Mouse (Mus musculus): Measurements from ENCODE around the gene Abcc1.

The Abcc1 gene

DNA sequence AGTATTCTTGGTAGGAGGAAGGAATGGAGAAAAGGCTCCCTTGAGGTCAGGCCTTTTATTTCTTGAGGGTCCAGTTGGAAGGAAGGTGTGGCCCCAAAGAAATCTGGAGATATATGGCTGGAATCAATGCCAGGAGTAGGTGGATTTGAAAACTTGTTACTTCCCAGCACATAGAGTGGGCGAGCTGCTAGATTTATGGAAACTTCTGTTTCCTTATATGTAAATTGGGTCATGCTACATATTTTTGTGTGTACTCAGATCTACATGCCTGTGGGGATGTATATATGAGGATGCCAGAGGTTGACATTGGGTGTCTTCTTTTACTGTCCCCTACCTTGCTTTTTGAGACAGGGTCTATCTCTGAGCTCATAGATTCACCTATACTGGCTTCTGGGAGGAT lies 14.6 kb downstream of the Abcc1 start:
- in situ Hi-C loops (cut with MboI, MseI), result no loop called here

DNA sequence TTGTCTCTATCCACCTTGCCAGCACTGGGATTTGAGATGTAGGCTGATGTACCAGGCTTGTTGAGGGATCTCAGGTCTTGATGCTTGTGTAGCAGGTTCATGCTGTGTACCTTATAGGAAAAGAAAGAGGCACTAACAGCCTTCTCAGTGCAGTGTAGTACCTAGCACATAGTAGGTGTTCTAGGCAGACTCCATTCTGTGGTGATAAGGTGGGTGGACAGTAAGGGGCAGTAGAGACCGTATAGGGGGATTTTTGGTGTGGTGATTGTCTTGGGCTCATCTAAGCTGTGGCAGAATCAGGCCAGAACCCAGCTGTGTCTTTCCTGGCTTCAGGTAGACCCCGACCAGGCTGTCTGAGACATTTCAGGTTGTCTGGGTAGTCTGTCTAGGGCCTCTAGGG lies 15.0 kb downstream of the Abcc1 start:
- in situ Hi-C loops (cut with MboI, MseI), result no loop called here

DNA sequence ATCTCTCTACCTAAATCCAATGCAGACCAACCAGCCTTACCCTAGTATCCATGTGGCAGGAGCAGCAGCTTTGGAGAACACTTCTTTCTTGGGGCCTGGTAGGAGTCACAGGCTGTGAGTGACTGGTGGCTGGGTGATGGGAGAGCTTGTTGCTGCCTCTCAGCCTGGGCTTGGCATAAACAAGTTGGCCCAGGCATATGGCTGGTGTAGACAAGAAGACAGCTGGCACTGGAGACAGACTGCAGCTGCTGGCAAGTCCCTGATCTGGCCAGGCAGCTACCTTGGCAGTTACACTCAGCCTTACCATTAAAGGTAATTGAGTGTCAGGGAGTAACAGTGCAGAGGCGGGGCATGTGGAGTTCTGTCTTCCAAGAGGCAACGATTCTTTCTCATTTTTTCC lies 16.0 kb downstream of the Abcc1 start:
- in situ Hi-C loops (cut with MboI, MseI), result no loop called here

DNA sequence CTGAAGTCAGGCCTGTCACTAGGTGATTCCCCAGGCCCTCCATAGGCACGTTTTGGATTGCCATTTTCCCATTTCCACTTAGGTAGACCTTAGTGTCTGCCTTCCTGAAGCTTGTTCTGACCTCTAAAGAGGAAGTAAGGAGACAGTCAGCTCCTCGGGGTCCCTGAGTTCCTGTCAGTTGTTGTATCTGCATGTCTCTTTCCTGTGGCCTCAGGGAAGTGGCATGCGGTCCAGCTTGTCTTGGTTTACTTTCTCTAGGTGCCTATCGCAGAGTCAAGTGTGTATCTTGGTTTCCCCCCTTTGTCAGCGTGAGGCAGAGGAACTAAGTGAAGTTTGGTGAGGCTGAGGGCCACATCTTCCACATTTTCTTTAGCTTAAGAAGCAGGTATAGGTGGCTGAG lies 17.3 kb downstream of the Abcc1 start:
- in situ Hi-C loops (cut with MboI, MseI), result no loop called here

DNA sequence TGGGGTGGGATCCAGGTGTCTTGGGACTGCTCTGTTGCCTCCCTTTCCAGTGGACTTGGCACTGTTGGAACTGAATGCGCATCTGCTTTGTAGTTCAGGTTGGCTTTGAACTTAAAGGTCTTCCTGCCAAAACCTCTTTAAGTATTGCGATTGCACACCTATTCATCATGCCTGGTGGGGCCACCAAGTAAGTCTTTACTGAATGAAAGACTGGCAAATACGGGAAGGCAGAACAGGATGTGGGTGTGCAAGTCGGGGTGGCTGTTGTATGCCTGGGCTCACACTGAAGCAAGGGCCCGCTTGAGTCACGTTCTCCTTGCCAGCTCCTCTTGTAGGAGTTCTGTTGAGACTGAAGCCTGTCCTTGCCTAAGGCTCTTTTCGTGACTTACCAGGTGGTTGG lies 18.5 kb downstream of the Abcc1 start:
- in situ Hi-C loops (cut with MboI, MseI), result no loop called here

DNA sequence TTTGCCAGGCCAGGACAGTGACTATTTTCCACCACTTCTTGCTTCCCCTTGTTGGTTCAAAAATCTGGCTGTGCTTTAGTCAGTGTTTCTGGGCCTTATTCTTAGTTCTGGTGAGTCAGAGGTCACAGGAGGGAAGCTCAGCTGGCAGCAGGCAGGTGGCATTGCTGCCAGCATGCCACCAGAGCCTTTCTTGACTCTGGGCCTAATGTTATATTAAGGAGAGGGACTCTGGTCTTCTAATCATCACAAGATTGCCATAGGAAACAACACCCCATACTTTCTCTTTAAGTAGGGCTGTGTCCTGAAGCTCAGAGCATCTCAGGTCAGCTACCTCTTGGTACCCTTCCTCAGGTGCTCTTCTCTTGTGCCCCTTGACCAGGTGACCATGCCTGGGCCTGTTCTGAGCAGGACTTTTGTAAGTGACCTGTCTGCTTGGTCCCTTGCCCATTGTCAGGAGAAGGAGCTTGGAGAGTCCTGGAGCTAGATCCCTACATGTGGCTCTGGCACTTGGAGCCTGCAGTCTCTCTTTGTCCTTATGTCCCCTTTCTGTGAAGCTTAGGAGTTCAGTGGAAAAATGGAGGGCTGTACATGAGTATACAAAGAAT lies 19.8 kb downstream of the Abcc1 start:
- in situ Hi-C loops (cut with MboI, MseI), result no loop called here

DNA sequence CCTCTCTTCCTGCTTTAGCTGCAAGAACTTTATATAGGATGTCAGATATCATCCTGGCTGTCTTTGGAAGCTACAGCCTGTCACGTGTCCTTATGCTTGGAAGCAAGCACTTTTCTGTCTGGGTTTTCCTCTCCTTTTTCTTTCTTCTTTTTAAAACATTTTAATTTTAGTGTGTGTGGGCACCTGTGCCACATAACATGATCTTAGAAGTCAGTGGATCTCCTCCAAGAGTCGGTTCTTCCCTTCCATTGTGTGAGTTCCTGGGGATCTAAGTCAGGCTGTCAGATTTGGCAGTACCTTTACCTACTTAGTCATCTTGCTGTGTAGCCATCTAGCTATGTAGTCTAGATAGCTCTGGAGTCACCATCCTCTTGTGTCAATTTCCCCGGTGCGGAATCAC lies 37.9 kb downstream of the Abcc1 start:
- in situ Hi-C loops (cut with MboI, MseI), result no loop called here

DNA sequence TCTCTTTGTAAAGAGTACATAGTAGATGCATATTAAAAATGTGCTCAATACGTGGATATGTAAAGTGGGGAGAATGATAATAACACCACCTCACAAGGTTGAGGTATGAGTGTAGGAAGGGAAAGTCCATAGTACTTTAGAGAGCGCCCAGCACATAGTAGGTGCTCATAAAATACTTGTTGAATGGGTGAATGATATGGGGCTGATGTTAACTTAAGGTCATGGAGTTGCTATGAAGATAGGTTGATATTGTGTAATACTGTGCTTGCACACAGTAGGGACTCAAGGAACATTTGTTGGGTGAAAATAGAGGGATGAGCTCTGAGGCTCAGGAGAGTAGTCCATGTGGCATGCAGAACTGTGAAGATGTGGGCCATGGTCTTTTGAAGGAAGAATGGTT lies 42.1 kb downstream of the Abcc1 start:
- in situ Hi-C loops (cut with MboI, MseI), result no loop called here

DNA sequence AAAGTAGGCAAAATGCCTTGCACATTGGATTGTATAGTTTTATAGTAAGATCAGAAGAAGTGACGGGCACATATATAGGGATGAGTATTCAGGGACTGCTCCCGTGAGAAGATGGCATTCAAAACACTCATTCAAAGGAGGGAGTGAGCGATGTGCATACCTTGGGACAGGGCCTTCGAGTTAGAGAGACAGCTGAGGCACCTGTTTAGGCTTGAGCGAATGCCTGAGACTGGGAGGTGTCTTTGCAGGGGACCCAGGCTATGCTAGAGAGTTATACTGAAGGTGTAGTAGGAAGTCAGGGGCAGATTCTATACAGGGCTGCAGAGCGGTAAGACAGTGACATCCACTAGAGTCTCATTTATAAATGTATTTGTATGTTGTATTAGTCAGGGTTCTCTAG lies 44.3 kb downstream of the Abcc1 start:
- in situ Hi-C loops (cut with MboI, MseI), result no loop called here

DNA sequence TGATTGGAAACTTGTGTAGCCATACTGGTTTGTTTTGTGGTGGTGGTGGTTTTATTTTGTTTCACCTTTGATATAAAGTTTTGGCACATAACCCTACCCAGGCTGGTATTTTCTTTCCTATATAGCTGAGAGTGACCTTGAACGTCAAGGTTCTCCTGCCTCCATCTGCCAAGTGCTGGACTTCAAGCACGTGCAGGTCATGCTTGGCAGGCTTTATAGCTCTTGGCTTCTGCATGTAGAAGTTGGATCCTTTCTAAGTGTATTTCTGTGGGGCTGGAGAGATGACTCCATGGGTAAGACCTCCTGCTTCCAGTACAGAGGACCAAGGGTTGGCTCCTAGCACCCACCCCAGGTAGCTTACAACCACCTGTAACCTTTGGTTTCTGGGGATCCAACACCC lies 47.8 kb downstream of the Abcc1 start:
- in situ Hi-C loops (cut with MboI, MseI), result no loop called here

DNA sequence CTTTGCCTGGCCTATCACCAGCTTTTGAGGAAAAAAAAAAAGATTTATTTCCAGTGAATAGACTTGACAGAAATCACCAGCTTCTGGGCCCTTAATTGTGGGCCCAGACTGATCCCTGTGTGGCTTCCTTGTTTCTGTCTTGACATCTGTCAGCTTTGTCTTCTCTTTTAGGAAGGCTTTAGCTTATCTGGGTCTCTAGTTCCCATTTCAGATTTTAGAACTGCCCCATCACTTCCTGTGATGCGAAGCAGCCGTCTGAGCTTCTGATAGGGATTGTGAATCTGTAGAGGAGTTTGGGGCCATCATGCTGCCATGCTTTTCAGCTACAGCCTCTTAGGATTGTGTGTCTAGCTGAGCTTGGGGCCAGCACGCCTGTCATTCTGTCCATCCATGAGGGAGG lies 48.4 kb downstream of the Abcc1 start:
- in situ Hi-C loops (cut with MboI, MseI), result no loop called here

DNA sequence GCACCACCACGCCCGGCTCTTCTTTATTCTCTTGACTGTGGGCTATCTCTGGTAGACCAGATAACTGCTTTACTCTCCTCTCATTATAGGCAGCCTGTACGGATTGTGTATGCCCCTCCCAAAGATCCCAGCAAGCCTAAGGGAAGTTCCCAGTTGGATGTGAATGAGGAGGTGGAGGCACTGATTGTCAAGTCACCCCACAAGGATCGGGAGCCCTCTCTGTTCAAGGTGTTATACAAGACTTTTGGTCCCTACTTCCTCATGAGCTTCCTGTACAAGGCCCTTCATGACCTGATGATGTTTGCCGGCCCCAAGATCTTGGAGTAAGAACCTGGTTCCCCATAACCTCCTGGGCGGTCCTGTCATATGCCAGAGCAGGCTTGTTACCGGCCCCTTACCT lies 49.3 kb downstream of the Abcc1 start:
- in situ Hi-C loops (cut with MboI, MseI), result no loop called here

DNA sequence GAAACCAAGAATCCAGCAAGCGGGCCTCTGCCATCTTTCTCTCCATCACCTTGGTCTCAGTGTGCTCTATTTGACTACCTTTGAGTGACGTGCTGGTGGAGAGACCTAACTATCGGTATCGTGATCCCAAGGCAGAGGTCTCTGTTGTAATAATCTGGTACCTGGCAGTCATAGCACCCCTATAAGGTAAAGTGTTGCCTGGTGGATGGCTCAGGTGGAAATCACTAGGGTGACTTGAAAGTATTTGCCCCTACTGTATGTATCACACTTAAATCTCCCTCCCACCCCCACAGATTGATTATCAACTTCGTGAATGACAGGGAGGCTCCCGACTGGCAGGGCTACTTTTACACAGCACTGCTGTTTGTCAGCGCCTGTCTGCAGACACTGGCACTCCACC lies 49.8 kb downstream of the Abcc1 start:
- in situ Hi-C loops (cut with MboI, MseI), result no loop called here

DNA sequence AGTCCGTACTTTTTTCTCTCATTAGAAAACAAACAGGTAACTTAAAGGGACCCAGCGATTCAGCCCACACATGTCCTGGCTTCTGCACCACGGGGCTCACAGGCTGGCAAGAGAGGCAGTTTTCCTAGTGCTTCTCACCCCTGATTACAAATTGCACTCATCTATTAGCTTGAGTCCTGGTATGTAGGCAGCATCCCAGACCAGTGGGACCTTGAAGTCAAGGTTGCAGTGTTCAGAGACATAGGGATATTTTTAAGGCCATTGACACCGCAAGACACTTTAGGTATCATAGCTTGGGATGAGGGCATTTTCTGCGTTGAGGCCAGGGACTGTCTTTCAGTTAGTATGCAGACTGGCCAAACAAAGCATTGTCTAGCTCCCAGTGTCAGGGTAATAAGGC lies 51.2 kb downstream of the Abcc1 start:
- in situ Hi-C loops (cut with MboI, MseI), result no loop called here

DNA sequence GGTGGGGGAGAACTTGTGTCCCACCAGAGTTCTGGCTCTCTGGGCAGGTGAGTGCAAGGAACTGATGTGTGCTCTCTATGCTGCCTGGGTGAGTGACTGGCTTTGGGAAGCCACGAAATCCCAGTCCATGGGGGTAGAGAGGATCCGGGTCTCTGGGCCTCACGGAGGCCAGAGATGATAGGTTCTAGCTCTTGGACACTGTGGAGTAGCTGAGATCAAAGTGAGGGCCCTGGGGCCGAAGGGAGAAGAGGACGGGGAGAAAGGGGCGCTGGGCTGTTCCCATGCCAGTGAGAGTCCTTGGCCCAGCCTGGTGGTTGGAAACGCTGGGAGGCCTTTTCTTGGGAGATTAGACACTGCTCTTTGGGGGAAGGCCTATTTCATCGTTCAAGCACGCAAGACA lies 53.8 kb downstream of the Abcc1 start:
- in situ Hi-C loops (cut with MboI, MseI), result no loop called here

DNA sequence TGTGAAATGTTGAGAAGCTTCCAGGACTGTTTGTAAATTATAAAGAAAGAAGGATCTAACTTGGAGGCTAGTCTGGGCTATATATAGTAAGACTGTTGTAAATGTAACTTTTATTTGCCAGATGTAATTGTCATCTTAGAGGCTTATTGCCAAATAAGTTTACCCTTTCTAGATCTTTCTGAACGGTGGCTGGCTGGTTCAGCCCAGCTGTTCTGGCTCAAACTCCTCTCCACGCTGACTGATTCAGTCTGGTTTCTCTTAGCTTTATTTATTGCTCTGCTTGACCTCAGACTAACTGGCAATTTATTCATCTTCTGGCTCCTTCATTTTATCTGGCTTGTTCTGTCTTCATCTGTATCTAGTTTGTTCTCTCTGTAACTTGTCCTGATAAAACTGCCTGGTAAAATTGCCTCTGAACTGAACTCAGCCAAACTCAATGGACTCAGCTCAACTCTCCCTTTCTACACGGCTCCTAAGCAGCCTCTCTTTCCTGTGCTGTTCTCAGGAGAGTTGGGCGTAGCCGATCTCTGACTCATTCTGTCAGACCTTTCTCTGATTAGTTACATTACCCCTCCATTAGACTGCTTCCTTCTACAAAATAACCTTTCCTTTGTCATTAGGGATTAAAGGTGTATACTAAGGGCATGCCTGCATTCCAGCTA lies 55.7 kb downstream of the Abcc1 start:
- in situ Hi-C loops (cut with MboI, MseI), result no loop called here

DNA sequence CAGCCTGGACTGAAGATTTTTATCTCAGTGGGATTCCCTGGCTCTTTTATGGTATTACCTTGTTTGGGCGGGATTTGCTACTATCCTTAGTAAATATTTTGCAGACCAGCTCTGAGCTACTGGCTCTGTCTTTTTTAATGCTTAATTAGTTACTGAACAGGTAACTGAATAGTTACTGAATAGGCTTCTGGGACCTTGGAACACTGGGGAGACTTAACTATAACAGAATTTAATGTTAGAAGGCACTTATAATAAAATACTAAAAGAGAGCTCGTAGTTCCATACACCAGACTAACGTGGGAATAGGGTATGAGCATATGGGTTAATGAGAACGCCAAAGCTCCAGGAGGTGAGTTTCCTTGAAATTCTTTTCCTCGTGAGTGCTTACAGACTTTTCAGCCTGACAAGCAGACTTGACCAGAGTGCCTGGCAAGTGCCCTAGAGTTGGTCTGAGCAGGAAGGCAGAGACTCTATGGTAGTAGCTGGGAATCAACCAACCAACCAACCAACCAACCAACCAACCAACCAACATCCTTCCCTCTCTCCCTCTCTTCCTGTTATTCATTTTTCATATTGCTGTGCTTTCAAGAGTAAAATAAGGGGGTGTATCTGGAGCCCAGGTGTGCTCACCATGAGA lies 59.3 kb downstream of the Abcc1 start:
- in situ Hi-C loops (cut with MboI, MseI), result no loop called here

DNA sequence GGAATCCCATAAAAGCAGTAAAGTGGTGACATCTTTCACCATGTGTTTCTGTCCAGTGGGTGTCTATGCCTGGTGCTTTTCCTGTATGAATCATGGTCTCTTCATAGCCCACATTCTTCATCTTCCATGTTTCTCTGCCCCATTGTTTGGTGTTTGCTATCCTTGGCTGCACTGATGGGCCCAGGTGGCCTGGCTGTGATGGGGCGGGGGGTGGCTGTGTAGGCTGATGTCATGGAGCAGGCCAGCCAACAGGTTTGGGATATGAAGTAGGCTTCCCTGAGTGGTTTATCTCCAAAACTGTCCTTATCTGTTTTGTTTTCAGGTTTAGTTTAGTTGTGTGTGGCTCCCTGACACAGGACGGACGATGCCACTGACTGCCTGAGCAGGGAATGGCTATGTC lies 60.7 kb downstream of the Abcc1 start:
- in situ Hi-C loops (cut with MboI, MseI), result no loop called here

DNA sequence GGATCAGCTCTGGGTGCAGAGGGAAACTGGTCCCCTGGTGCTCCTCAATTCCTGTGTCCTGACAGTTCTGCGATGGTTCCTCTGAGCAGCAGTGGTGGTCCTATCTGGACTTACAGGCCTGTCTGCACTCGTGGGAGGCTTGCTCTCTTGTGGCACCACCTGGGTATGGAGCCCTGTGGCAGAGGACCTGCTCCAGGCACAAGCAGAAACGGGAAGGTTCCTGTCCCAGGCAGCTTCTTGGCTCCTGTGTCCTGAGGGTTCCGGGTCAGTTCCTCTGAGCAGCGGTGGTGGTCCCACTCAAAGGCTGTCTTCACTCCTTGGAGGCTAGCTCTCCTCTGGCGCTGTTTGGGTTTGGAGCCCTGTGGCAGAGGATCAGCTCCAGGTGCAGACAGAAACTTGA lies 68.0 kb downstream of the Abcc1 start:
- in situ Hi-C loops (cut with MboI, MseI), result no loop called here

DNA sequence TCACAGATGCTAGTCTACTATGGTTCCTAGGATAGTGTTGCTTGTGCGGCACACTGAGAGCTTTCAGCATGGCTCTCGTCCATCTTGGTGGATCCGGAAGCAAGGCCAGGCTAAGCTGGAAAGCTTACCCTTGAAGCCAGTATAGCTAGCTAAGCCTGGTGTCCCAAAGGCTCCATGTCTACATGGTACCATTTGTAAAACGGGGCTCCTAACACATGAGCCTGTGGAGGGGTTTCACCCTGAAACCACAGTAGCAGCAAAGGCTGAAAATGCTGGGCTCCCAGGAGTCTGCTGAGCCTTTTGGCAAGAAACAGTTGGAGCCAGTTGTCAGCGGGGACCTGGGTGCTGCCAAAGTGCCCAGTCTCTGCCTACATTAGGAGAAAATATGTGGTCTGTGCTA lies 71.6 kb downstream of the Abcc1 start:
- in situ Hi-C loops (cut with MboI, MseI), result no loop called here

DNA sequence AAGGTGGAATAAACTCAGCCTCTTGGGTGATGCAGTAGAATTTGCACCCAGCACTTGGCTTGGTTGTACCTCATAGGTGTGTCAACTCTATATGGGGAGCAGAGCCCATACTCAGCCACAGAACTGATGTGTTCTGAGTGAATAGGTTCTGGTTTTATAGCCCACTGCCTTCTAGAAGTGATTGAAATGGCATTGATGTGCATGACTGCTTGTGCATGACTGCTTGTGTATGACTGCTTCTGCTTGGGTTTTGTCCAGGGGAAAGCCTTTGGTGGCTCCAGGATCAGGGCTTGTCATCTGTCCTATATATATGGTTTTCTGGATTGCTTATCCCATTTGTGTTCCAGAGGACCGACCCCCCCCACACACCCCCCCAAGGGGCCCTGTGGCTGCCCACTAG lies 74.2 kb downstream of the Abcc1 start:
- in situ Hi-C loops (cut with MboI, MseI), result no loop called here

DNA sequence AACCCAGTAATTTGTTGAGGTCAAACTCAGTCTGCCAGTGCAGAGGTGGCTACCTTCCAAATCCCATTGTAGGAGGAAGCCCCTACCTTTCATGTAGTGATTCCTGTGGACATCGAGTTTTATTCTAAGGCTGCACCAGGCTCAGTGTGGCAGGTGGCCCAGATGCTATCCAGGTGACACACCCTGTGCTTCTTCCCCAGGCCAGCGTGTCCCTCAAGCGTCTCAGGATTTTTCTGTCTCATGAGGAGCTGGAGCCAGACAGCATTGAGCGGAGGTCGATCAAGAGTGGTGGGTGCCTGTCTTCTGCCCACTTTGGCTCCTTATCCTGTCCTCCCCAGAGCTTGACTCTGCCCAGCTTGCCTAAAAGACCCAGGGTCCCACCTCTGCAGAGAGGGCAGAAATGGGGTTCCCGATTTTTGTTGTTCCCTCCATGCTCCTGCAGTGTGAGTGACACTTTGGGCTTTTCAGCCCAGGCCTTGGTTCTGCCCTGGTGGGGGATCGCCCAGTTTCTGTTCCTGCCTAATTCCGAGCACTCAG lies 76.2 kb downstream of the Abcc1 start:
- in situ Hi-C loops (cut with MboI, MseI), result no loop called here

DNA sequence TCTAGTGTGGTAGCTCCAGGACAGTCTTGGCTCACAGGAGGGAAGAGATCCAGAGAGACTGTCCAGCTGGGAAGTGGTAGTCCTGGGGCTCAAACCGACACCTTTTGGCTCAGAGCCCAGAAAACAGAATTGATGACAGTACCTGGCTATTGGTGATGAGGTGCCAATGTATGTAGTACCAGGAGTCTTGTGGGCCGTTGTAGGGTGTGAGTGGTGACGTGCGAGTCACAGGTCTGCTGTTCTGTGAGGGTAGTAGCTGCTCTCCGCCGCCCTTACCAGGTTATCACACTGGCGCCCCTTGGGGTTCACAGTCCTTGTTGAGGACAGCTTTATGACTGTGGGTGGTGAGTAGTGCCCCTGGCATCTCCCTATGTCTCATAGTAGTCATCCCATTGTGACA lies 77.2 kb downstream of the Abcc1 start:
- in situ Hi-C loops (cut with MboI, MseI), result no loop called here

Data from regulatory T cell (primary cell).